Mouse (Mus musculus) G1E (cell line): ENCODE measurements around the gene Lin7b. TPM values are rescaled to one million over a fixed set of nuclear protein-coding genes. Genes with fewer than 3 reads are reported as not detected.

Experiments
- ATAC-seq: 2 replicates; pipeline ENCODE4 v1.8.0; 2016; ENCODE audit warnings: mild to moderate bottlenecking; ENCODE audit not compliant: insufficient number of reproducible peaks, poor library complexity, low FRiP score, severe bottlenecking; ENCODE audit errors: extremely low read depth
- DNase-seq: peaks from one replicate; pipeline ENCODE4 v3.0.0; 2012; ENCODE audit warnings: low spot score
- H3K27me3 ChIP-seq: 2 replicates; pipeline ENCODE4 v1.6.1; 2012; ENCODE audit warnings: mild to moderate bottlenecking, low read length, inconsistent platforms; ENCODE audit not compliant: insufficient read depth
- H3K36me3 ChIP-seq: replicated peaks from 2 replicates; pipeline ENCODE3; 2012; ENCODE audit warnings: mild to moderate bottlenecking, inconsistent platforms
- H3K4me1 ChIP-seq: 2 replicates; pipeline ENCODE4 v1.6.1; 2012; ENCODE audit warnings: low read depth, low read length, inconsistent platforms, mixed read lengths; ENCODE audit not compliant: insufficient read depth
- H3K4me3 ChIP-seq: 2 replicates; pipeline ENCODE4 v1.5.1; 2012; ENCODE audit warnings: low read depth, mild to moderate bottlenecking, inconsistent platforms, low read length, moderate library complexity, mixed read lengths
- H3K9me3 ChIP-seq: replicated peaks from 2 replicates; pipeline ENCODE4 v1.6.1; 2012; ENCODE audit warnings: inconsistent platforms
- CTCF ChIP-seq: IDR thresholded peaks from 2 replicates; pipeline ENCODE4 v1.5.1; 2012; ENCODE audit warnings: low read depth, low read length, inconsistent platforms, mixed read lengths
- GATA1 ChIP-seq: IDR thresholded peaks from 2 replicates; pipeline ENCODE4 v1.6.1; 2012; ENCODE audit warnings: borderline replicate concordance, low read length, inconsistent platforms, mixed read lengths
- GATA2 ChIP-seq: IDR thresholded peaks from 2 replicates; pipeline ENCODE4 v1.6.1; 2012; ENCODE audit warnings: low read depth, low read length, inconsistent platforms, borderline replicate concordance
- POLR2AphosphoS5 ChIP-seq: IDR thresholded peaks from 2 replicates; pipeline ENCODE4 v1.6.1; 2012; ENCODE audit warnings: low read depth, low read length, inconsistent platforms; ENCODE audit not compliant: insufficient replicate concordance
- TAL1 ChIP-seq: conservative IDR thresholded peaks from 2 replicates; pipeline ENCODE4 v1.6.1; 2012; ENCODE audit warnings: low read depth, low read length, inconsistent platforms, mixed read lengths
- polyA plus RNA-seq: library from polyadenylated mRNA; stranded (reverse); fragments of >175 nt; gene quantifications from 2 replicates; pipeline ENCODE4 v1.2.3, GENCODE M21; 2012
- total RNA-seq, 2 experiments: library from RNA; stranded (forward) in 1 of 2; stranded (reverse) in 1 of 2; fragments of 200-1000 nt in 1 of 2; fragments of >200 nt in 1 of 2; fragmentation: Nextera tagmentation in 1 of 2; gene quantifications; 2 replicates each; pipeline ENCODE4 v1.2.3; 2014 to 2017

Lin7b gene
- total and polyA plus RNA-seq, 3 experiments = 1.1 to 2.0 TPM; not detected in 1

DNA sequence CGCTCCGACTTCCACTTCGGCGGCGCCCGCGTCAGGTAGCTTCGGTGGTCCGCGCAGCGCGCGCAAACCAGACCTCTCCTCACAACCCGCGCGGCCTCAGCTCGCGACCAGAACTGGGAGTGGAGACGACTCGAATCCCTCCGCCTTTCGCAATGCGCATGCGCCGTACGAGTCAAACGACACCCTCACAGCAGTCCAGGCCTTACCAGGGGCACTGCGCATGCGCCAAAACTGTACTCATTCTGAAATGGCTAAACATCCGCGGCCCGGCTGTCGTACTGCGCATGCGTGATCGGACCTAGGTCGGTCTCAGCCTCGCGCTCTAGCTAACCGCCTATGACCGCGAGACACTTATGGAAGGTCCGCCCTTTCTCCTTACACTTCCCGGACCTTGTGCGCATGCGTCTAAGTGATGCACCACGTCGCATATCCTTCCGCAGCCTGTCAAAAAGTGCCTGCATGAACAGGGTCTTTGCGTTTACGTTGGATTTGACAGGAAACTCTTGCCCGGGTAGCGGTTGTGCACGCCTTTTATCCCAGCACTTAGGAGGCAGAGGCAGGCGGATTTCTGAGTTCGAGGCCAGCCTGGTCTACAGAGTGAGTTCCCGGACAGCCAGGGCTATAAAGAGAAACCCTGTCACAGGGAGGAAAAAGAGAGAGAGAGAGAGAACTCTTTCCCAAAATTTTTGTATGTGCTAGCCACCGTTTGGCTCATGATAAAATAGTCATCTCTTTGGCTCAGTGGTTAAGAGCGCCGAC lies 25.4 kb upstream of the Lin7b start, which contains the start of gene Snrnp70:
Gene Snrnp70, minus strand, starts transcription at position 165 of the 759 bp plus-strand sequence.
- H3K4me1 ChIP-seq = peaks cover 41% of the 10 kb centered on the region
- TF ChIP-seq GATA2 = no peak
- TF ChIP-seq POLR2AphosphoS5 = no peak
- TF ChIP-seq TAL1 = no peak

DNA sequence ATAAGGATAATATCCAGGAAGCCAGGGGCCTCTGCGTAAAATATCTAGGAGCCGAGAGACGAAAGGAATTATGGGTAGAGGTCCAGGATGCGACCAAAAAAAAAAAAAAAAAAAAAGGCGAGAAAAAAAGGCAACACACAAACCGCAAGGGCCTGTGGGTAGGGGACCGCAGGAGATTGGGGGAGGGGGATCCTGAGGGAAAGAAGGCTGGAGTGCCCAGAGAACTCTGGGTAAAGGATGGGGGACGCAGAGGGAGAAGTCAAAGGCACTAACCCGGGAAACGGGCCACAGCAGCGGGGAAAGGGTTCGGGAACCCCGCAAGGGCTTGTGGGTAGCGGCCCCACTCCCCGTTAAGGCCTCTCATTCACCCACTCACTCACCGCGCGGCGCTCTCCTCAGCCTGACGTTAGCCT lies 24.8 kb upstream of the Lin7b start:
- peak; percentile 45 for DNase-seq
- Histone ChIP-seq H3K9me3 (no peaks in the 10 kb centered on the region), H3K4me3 (peak overlapping the region; percentile 83), H3K27me3 (no peaks in the 10 kb centered on the region), H3K4me1 (peaks cover 44% of the 10 kb centered on the region), H3K36me3 (peaks cover 43% of the 10 kb centered on the region)
- 0 out of 2 replicates have a peak, but pooled peaks have one; percentile 5 for ATAC-seq
- TF ChIP-seq GATA1 = no peak
- no peak for TF ChIP-seq GATA2
- no peak for TF ChIP-seq TAL1
- no peak for TF ChIP-seq POLR2AphosphoS5
- TF ChIP-seq CTCF = no peak

More for the DNA sequence above, 25.4 kb upstream of the Lin7b start, which contains the start of gene Snrnp70:
- DNase-seq = peak; percentile 92
- peak; percentile 94 for ATAC-seq
- H3K27me3 ChIP-seq = peaks cover under 1% of the 10 kb centered on the region; the same call in 1 of the 2 replicates
- H3K9me3 ChIP-seq = no peaks in the 10 kb centered on the region
- peaks cover 37% of the 10 kb centered on the region for H3K36me3 ChIP-seq
- H3K4me3 ChIP-seq = peak within 1 kb of the TSS; percentile 83

DNA sequence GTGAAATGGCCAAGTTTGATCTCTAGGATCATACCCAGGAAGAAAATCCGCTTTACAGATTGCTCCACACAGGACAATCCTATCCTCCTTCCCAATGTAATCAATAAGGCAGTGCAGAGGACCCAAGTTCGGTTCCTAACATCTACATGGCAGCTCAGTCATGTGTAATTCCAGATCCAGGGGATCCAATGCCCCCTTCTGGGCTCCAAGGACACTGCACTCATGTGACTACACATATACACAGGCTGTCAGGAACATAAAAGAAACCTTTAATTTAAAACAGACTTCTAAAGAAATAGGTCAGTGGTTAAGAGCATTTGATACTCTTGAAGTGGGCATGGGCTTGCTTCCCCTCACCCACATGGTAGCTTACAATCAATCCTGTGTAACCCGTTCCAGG lies 15.7 kb upstream of the Lin7b start:
- Histone ChIP-seq H3K36me3 (peaks cover 98% of the 10 kb centered on the region), H3K4me3 (no peak overlapping the region), H3K9me3 (no peaks in the 10 kb centered on the region), H3K4me1 (peaks cover 53% of the 10 kb centered on the region), H3K27me3 (no peaks in the 10 kb centered on the region)
- DNase-seq (no peak), ATAC-seq (no peak)
- no peak for TF ChIP-seq TAL1

DNA sequence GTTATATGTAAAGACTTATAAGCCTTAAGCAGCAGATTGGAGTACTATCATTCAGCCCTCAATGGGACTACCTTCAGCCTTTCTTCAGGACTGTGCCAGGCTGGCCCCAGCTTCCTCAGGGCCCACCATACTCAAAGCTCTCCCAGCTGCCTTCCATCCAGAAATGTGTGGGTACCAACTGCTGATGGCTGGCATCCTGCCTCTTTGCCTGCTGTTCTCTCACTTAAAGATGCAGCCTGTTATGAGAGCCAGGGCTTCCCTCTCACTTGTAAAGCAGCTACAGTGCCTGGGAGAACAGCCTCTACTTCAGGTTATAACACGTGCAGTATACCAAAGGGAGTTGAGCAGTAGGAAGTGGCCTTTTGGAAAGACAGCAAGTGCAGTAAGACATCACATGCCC lies 5.7 kb upstream of the Lin7b start:
- Histone ChIP-seq H3K4me3 (no peak overlapping the region), H3K36me3 (peaks cover 95% of the 10 kb centered on the region), H3K27me3 (no peaks in the 10 kb centered on the region; the same call in 1 of the 2 replicates), H3K9me3 (no peaks in the 10 kb centered on the region), H3K4me1 (peaks cover 54% of the 10 kb centered on the region)
- ATAC-seq (no peak), DNase-seq (no peak)
- TF ChIP-seq TAL1 (no peak), GATA1 (no peak), GATA2 (no peak), POLR2AphosphoS5 (no peak), CTCF (no peak)

DNA sequence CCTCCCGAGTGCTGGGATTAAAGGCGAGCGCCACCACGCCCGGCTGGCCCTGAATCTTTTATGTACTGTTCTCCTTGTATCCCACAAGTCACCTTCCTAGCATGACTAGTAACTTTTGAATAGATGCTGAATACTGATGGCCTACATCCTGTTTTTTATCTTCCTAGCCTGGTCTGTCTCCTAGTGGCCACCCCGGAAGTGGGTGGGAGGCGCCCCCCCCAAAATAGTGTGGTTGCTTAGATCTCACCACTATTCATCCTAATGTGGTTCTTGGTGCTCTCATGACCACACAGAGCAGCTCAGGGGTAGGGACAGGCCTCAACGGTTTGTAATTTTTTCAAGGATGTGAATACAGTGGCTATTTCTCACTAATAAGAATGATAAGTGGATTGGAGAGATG lies 4.2 kb upstream of the Lin7b start:
- Histone ChIP-seq H3K9me3 (no peaks in the 10 kb centered on the region), H3K36me3 (peaks cover 81% of the 10 kb centered on the region), H3K4me3 (no peak overlapping the region), H3K27me3 (peaks cover 5% of the 10 kb centered on the region; the same call in 1 of the 2 replicates), H3K4me1 (peaks cover 56% of the 10 kb centered on the region)
- ATAC-seq (peak; percentile 22; the same call in 1 of the 2 replicates), DNase-seq (no peak)
- TF ChIP-seq CTCF = no peak
- no peak for TF ChIP-seq GATA1
- TF ChIP-seq GATA2 = no peak
- TF ChIP-seq TAL1 = no peak
- no peak for TF ChIP-seq POLR2AphosphoS5

DNA sequence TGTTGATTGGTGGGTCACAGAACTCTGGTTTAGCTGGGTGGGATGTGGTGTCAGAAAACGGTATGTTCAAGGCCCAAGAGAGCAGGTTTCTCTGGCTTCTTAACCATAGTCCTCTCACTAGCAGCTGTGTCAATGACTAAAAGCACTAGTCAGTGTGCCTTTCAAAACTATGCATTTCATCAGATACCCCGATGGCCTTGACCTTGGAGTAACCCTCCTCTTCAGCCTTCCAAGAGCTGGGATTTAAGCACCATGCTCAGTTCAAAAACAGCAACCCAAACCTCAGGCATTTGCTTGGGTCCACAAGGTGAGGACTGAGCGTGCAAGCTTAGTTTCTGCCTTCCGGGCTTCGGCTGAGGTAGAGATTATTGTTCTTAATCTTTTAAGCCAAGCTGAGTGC lies 2.0 kb upstream of the Lin7b start:
- H3K36me3 ChIP-seq = peaks cover 73% of the 10 kb centered on the region
- ATAC-seq (no peak), DNase-seq (no peak)
- H3K27me3 ChIP-seq = peaks cover 5% of the 10 kb centered on the region; the same call in 1 of the 2 replicates
- peaks cover 69% of the 10 kb centered on the region for H3K4me1 ChIP-seq
- H3K9me3 ChIP-seq = no peaks in the 10 kb centered on the region
- TF ChIP-seq GATA1 (no peak), CTCF (no peak), GATA2 (no peak), TAL1 (no peak), POLR2AphosphoS5 (no peak)
- no peak overlapping the region for H3K4me3 ChIP-seq
